Mouse (Mus musculus) forebrain, embryonic 11.5 days (tissue): ENCODE measurements around the gene Trim60. TPM values are rescaled to one million over a fixed set of nuclear protein-coding genes. Genes with fewer than 3 reads are reported as not detected.
"Not testable (repeated sequence)": the region's sequence is repeated elsewhere in the genome, so short reads cannot be mapped to it uniquely, and the experiment has no call there.

Experiments
- ATAC-seq: fragments of 200-750 bp; cut with Nextera tagmentation; replicated peaks from 2 replicates; pipeline ENCODE4 v1.8.0; 2017; ENCODE audit warnings: moderate TSS enrichment; ENCODE audit not compliant: low FRiP score
- DNase-seq: peaks from one replicate; pipeline ENCODE4 v3.0.0-alpha.2; 2017; ENCODE audit warnings: low spot score
- H3K27ac ChIP-seq: fragments of 300-500 bp; sonication (generic); 2 replicates; pipeline ENCODE4 v1.5.1; 2014; ENCODE audit warnings: low read depth, low read length
- H3K27me3 ChIP-seq: fragments of 300-500 bp; sonication (generic); 2 replicates; pipeline ENCODE4 v1.6.1; 2014; ENCODE audit warnings: mild to moderate bottlenecking, low read length, mixed read lengths; ENCODE audit not compliant: control insufficient read depth, insufficient read depth
- H3K36me3 ChIP-seq: fragments of 300-500 bp; sonication (generic); 2 replicates; pipeline ENCODE4 v1.6.1; 2014; ENCODE audit warnings: mild to moderate bottlenecking, low read length, moderate library complexity, mixed read lengths; ENCODE audit not compliant: control insufficient read depth, insufficient read depth
- H3K4me1 ChIP-seq: fragments of 300-500 bp; sonication (generic); replicated peaks from 2 replicates; pipeline ENCODE4 v1.6.1; 2014; ENCODE audit warnings: low read length, mixed read lengths; ENCODE audit not compliant: control insufficient read depth, insufficient read depth
- H3K4me2 ChIP-seq: fragments of 300-500 bp; sonication (generic); 2 replicates; pipeline ENCODE4 v1.6.1; 2014; ENCODE audit warnings: low read depth, mild to moderate bottlenecking, low read length, moderate library complexity, mixed read lengths; ENCODE audit not compliant: severe bottlenecking
- H3K4me3 ChIP-seq: fragments of 300-500 bp; sonication (generic); 2 replicates; pipeline ENCODE4 v1.5.1; 2014; ENCODE audit warnings: low read depth, low read length
- H3K9ac ChIP-seq: fragments of 300-500 bp; sonication (generic); 2 replicates; pipeline ENCODE4 v1.6.1; 2014; ENCODE audit warnings: low read length
- H3K9me3 ChIP-seq: fragments of 300-500 bp; sonication (generic); 2 replicates; pipeline ENCODE4 v1.6.1; 2016; ENCODE audit warnings: low read length, mixed read lengths; ENCODE audit not compliant: control insufficient read depth
- WGBS: fragments of 180-500 bp; shearing (Covaris S2); extraction: QIAGEN DNeasy Blood & Tissue Kit; methylation state at CpG from one replicate; pipeline ENCODE4 v1.1.7; 2014; 5-methylcytosine and 5-hydroxymethylcytosine counted together
- polyA plus RNA-seq: library from polyadenylated mRNA; unstranded; fragments of >200 nt; fragmentation: Nextera tagmentation; extraction: Ambion mirVana; gene quantifications from 2 replicates; pipeline ENCODE4 v1.2.1, GENCODE M21; 2014

The Trim60 gene
- polyA plus RNA-seq, 1 experiment from 2014 or later = not detected

GRCm38 (mm10) chr8:65028959-65029686 lies 10.7 kb upstream of the Trim60 start:
- Histone ChIP-seq H3K4me1 (no peaks in the 10 kb centered on the region), H3K9ac (no peak overlapping the region), H3K4me2 (no peak overlapping the region), H3K36me3 (no peaks in the 10 kb centered on the region), H3K27me3 (no peaks in the 10 kb centered on the region), H3K9me3 (no peaks in the 10 kb centered on the region), H3K27ac (no peak overlapping the region), H3K4me3 (no peak overlapping the region)
- 71% methylated on average over 12 of the region's 12 CpGs for WGBS
- DNase-seq (no peak), ATAC-seq (no peak)

- H3K4me2 ChIP-seq = no peak overlapping the region
- ATAC-seq (peak; percentile 55; the same call in 1 of the 2 replicates), DNase-seq (peak; percentile 75)
- H3K9ac ChIP-seq = no peak overlapping the region
- H3K36me3 ChIP-seq = no peaks in the 10 kb centered on the region
- H3K27me3 ChIP-seq = no peaks in the 10 kb centered on the region
- 52% methylated on average over 8 of the region's 8 CpGs for WGBS
- no peak overlapping the region for H3K4me3 ChIP-seq
- no peak overlapping the region for H3K27ac ChIP-seq
- no peaks in the 10 kb centered on the region for H3K4me1 ChIP-seq
- no peaks in the 10 kb centered on the region for H3K9me3 ChIP-seq
These were observed 4.1 kb upstream of the Trim60 start for GRCm38 (mm10) chr8:65022485-65022884.

GRCm38 (mm10) chr8:65007616-65008015 lies 10.8 kb downstream of the Trim60 start:
- DNase-seq, H3K9me3 ChIP-seq, H3K4me3 ChIP-seq, H3K4me1 ChIP-seq, H3K4me2 ChIP-seq, H3K27me3 ChIP-seq, H3K27ac ChIP-seq, H3K36me3 ChIP-seq, H3K9ac ChIP-seq, ATAC-seq: not testable (repeated sequence)
- WGBS = 76% methylated on average over 6 of the region's 6 CpGs

GRCm38 (mm10) chr8:64998806-64999365 lies 19.5 kb downstream of the Trim60 start:
- WGBS = 89% methylated on average over 4 of the region's 4 CpGs
- H3K9me3 ChIP-seq = no peaks in the 10 kb centered on the region
- ATAC-seq = no peak
- no peaks in the 10 kb centered on the region for H3K27me3 ChIP-seq
- H3K4me3 ChIP-seq = no peak overlapping the region
- no peak overlapping the region for H3K4me2 ChIP-seq
- DNase-seq = no peak
- no peaks in the 10 kb centered on the region for H3K36me3 ChIP-seq
- H3K9ac ChIP-seq = no peak overlapping the region
- no peak overlapping the region for H3K27ac ChIP-seq
- no peaks in the 10 kb centered on the region for H3K4me1 ChIP-seq

GRCm38 (mm10) chr8:64987731-64988130 lies 30.7 kb downstream of the Trim60 start, which contains the start of gene Trim75:
Gene Trim75, minus strand, starts transcription at chr8:64987831.
- 90% methylated on average over 4 of the region's 4 CpGs for WGBS

GRCm38 (mm10) chr8:64983150-64983897 lies 35.1 kb downstream of the Trim60 start:
- Histone ChIP-seq H3K27ac (no peak overlapping the region), H3K9me3 (no peaks in the 10 kb centered on the region), H3K4me2 (no peak overlapping the region), H3K9ac (no peak overlapping the region), H3K4me3 (no peak overlapping the region), H3K36me3 (no peaks in the 10 kb centered on the region), H3K4me1 (no peaks in the 10 kb centered on the region), H3K27me3 (no peaks in the 10 kb centered on the region)
- 81% methylated on average over 20 of the region's 20 CpGs for WGBS
- DNase-seq (no peak), ATAC-seq (no peak)

More at GRCm38 (mm10) chr8:64987731-64988130, 30.7 kb downstream of the Trim60 start, which contains the start of gene Trim75:
- H3K4me2 ChIP-seq = no peak within 1 kb of the TSS
- no peak for DNase-seq
- H3K9me3 ChIP-seq = no peaks in the 10 kb centered on the region; the same call in 1 of the 2 replicates
- H3K4me3 ChIP-seq = no peak within 1 kb of the TSS
- H3K27me3 ChIP-seq = no peaks in the 10 kb centered on the region
- no peak for ATAC-seq
- no peaks in the 10 kb centered on the region for H3K36me3 ChIP-seq
- no peak within 1 kb of the TSS for H3K27ac ChIP-seq
- no peaks in the 10 kb centered on the region for H3K4me1 ChIP-seq
- no peak within 1 kb of the TSS for H3K9ac ChIP-seq

GRCm38 (mm10) chr8:64962836-64963235 lies 55.5 kb downstream of the Trim60 start:
- no peaks in the 10 kb centered on the region for H3K4me1 ChIP-seq
- H3K27ac ChIP-seq = no peak overlapping the region
- no peak overlapping the region for H3K4me2 ChIP-seq
- DNase-seq (no peak), ATAC-seq (no peak)
- no peaks in the 10 kb centered on the region; the same call in 1 of the 2 replicates for H3K36me3 ChIP-seq
- no peaks in the 10 kb centered on the region for H3K9me3 ChIP-seq
- no peaks in the 10 kb centered on the region for H3K27me3 ChIP-seq
- no peak overlapping the region for H3K9ac ChIP-seq
- H3K4me3 ChIP-seq = no peak overlapping the region

- Histone ChIP-seq H3K9me3 (no peaks in the 10 kb centered on the region), H3K27me3 (no peaks in the 10 kb centered on the region), H3K27ac (no peak overlapping the region), H3K36me3 (no peaks in the 10 kb centered on the region; the same call in 1 of the 2 replicates), H3K4me2 (no peak overlapping the region), H3K4me1 (no peaks in the 10 kb centered on the region), H3K9ac (no peak overlapping the region), H3K4me3 (no peak overlapping the region)
- DNase-seq (no peak), ATAC-seq (no peak)
- WGBS = 90% methylated on average over 9 of the region's 9 CpGs
These were observed 59.4 kb downstream of the Trim60 start for GRCm38 (mm10) chr8:64959025-64959424.
